Comparison of ENCODE assay signal across 22 mouse cellular contexts in genomic region chr17:81044356-81044755, GRCm38 (mm10).
"Had no signal": no experiment of that assay in that cellular context is flagged by ENCODE, and none has a peak within 500 bp of the region (broad histone marks: within the 10 kb centered on the region; RNA-seq: fewer than 3 reads in every experiment).

No protein-coding gene starts in this region.

- DNase-seq: kidney, adult 8-10 months; kidney, postnatal 10 days; kidney, postnatal 4 days; left cerebral cortex, postnatal 4 days; liver, postnatal 0 days; lung, embryonic 14.5 days; right cerebral cortex, adult 18-20 months; right cerebral cortex, postnatal 14 days; right cerebral cortex, postnatal 4 days; thymus, adult 2 months; thymus, postnatal 14 days; thymus, postnatal 4 days had no signal

- H3K4me2 ChIP-seq: kidney, embryonic 15.5 days; limb, embryonic 12.5 days; limb, embryonic 15.5 days; liver, embryonic 11.5 days; lung, embryonic 14.5 days; neural tube, embryonic 12.5 days; neural tube, embryonic 15.5 days had no signal

- H3K9ac ChIP-seq: kidney, embryonic 15.5 days; limb, embryonic 12.5 days; limb, embryonic 15.5 days; liver, embryonic 14.5 days; liver, postnatal 0 days; lung, embryonic 14.5 days; neural tube, embryonic 12.5 days; neural tube, embryonic 15.5 days had no signal

- H3K4me1 ChIP-seq: kidney, embryonic 15.5 days; limb, embryonic 15.5 days; neural tube, embryonic 15.5 days had no signal

- H3K27ac ChIP-seq: kidney, embryonic 15.5 days; limb, embryonic 12.5 days; limb, embryonic 15.5 days; liver, embryonic 14.5 days; macrophage; neural tube, embryonic 12.5 days; neural tube, embryonic 15.5 days; stomach, postnatal 0 days had no signal

- ATAC-seq: liver, postnatal 0 days; lung, postnatal 0 days had no signal

- H3K9me3 ChIP-seq: kidney, embryonic 15.5 days; limb, embryonic 12.5 days; limb, embryonic 15.5 days; neural tube, embryonic 12.5 days; neural tube, embryonic 15.5 days had no signal

- H3K27me3 ChIP-seq: kidney, embryonic 15.5 days; limb, embryonic 12.5 days; limb, embryonic 15.5 days; neural tube, embryonic 12.5 days; neural tube, embryonic 15.5 days had no signal

- H3K4me3 ChIP-seq: kidney, embryonic 15.5 days; limb, embryonic 12.5 days; limb, embryonic 15.5 days; neural tube, embryonic 12.5 days; neural tube, embryonic 15.5 days had no signal
